Mouse (Mus musculus) midbrain, postnatal 0 days (tissue): ENCODE measurements at regions not wholly inside any gene's neighbourhood (a gene's known extent, or its start where the extent isn't known, plus 50 kb on each side); places are given as distances from the start of the nearest gene placed in this dataset.

Source experiments
- ATAC-seq: fragments of 200-750 bp; cut with Nextera tagmentation; 2 replicates; pipeline ENCODE4 v1.8.0; 2017; ENCODE audit warnings: moderate number of reproducible peaks, mild to moderate bottlenecking, moderate TSS enrichment, moderate library complexity; ENCODE audit not compliant: low FRiP score
- DNase-seq: peaks from one replicate; pipeline ENCODE4 v3.0.0-alpha.2; 2015; ENCODE audit warnings: low spot score
- H3K27ac ChIP-seq: fragments of 300-500 bp; sonication (generic); 2 replicates; pipeline ENCODE4 v1.5.1; 2014; ENCODE audit warnings: low read depth, mild to moderate bottlenecking, low read length, mixed read lengths
- H3K27me3 ChIP-seq: fragments of 300-500 bp; sonication (generic); 2 replicates; pipeline ENCODE4 v1.6.1; 2014; ENCODE audit warnings: low read length, control low read depth, mixed read lengths; ENCODE audit not compliant: insufficient read depth
- H3K36me3 ChIP-seq: fragments of 300-500 bp; sonication (generic); 2 replicates; pipeline ENCODE4 v1.6.1; 2014; ENCODE audit warnings: low read length, control low read depth, mixed read lengths; ENCODE audit not compliant: insufficient read depth
- H3K4me1 ChIP-seq: fragments of 300-500 bp; sonication (generic); 2 replicates; pipeline ENCODE4 v1.6.1; 2014; ENCODE audit warnings: mild to moderate bottlenecking, control low read depth, antibody characterized with exemption, low read length, mixed read lengths; ENCODE audit not compliant: insufficient read depth
- H3K4me2 ChIP-seq: fragments of 300-500 bp; sonication (generic); 2 replicates; pipeline ENCODE4 v1.6.1; 2014; ENCODE audit warnings: low read depth, mild to moderate bottlenecking, low read length, mixed read lengths; ENCODE audit not compliant: poor library complexity, severe bottlenecking
- H3K4me3 ChIP-seq: fragments of 300-500 bp; sonication (generic); 2 replicates; pipeline ENCODE4 v1.5.1; 2014; ENCODE audit warnings: low read depth, mild to moderate bottlenecking, low read length, moderate library complexity
- H3K9ac ChIP-seq: fragments of 300-500 bp; sonication (generic); replicated peaks from 2 replicates; pipeline ENCODE4 v1.6.1; 2014; ENCODE audit warnings: mild to moderate bottlenecking, low read length, moderate library complexity, mixed read lengths; ENCODE audit not compliant: poor library complexity, severe bottlenecking
- H3K9me3 ChIP-seq: fragments of 300-500 bp; sonication (generic); 2 replicates; pipeline ENCODE4 v1.6.1; 2016; ENCODE audit warnings: low read length, control low read depth
- CTCF ChIP-seq: IDR thresholded peaks from 2 replicates; pipeline ENCODE4 v1.5.1; 2016; ENCODE audit warnings: antibody characterized with exemption, mild to moderate bottlenecking
- WGBS: fragments of 180-500 bp; shearing (Covaris S2); extraction: QIAGEN DNeasy Blood & Tissue Kit; methylation state at CpG from one replicate; pipeline ENCODE4 v1.1.7; 2014; 5-methylcytosine and 5-hydroxymethylcytosine counted together

- Histone ChIP-seq H3K9me3 (no peaks in the 10 kb centered on the region), H3K27me3 (no peaks in the 10 kb centered on the region), H3K4me1 (no peaks in the 10 kb centered on the region), H3K9ac (no peak overlapping the region), H3K4me3 (no peak overlapping the region), H3K36me3 (no peaks in the 10 kb centered on the region), H3K27ac (no peak overlapping the region), H3K4me2 (no peak overlapping the region)
- DNase-seq (no peak), ATAC-seq (no peak)
- TF ChIP-seq CTCF = no peak
- WGBS = 70% methylated on average over 2 of the region's 2 CpGs
These were observed 269.0 kb upstream of the 1700003H04Rik start for GRCm38 (mm10) chr3:124849915-124850314.

DNA sequence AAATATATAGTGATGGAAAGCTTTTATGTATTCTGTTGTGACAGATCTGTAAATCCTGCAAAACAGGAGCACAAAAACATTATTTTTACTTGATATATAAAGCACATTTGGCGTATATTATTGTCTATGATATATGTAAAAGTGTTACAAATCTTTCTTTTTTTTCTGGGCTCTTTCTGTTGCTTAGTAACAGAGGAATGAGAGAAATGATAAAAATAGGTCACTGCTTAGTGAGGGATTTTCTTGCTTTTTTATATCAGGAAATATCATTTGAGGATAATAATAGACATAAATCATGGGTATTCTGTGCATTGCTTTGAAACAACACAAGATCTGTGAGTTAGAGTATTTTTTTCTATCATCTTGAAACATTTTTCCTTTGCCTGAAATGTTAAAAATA, 239.7 kb upstream of the 1700003H04Rik start:
- WGBS = 54% methylated on average over 1 of the region's 1 CpGs
- H3K27me3 ChIP-seq = no peaks in the 10 kb centered on the region
- no peak overlapping the region for H3K9ac ChIP-seq
- no peak overlapping the region for H3K4me2 ChIP-seq
- no peak for TF ChIP-seq CTCF
- no peak overlapping the region for H3K27ac ChIP-seq
- ATAC-seq = no peak
- peak; percentile 34 for DNase-seq
- H3K36me3 ChIP-seq = no peaks in the 10 kb centered on the region
- H3K4me3 ChIP-seq = no peak overlapping the region
- no peaks in the 10 kb centered on the region for H3K4me1 ChIP-seq
- H3K9me3 ChIP-seq = no peaks in the 10 kb centered on the region

DNA sequence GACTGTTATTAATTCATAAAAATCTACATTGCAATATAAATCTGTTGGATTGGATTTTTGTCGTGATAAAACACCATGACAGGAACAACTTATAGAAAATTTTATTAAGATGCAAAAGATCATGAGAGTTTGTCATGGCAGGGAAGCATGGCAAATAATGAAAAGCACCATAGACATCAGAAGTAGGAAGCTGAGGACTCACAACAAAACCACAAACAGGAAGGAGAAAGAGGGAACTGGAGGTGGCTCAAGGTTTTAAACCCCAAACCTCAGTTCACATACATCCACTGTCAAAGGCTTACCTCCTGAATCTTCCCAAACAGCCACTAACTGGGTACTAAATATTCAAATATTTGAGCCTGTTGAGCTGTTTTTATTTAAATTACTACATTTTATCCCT, 226.0 kb upstream of the 1700003H04Rik start:
- Histone ChIP-seq H3K9me3 (no peaks in the 10 kb centered on the region), H3K4me1 (no peaks in the 10 kb centered on the region), H3K36me3 (no peaks in the 10 kb centered on the region), H3K4me3 (no peak overlapping the region), H3K27me3 (no peaks in the 10 kb centered on the region), H3K27ac (no peak overlapping the region), H3K4me2 (no peak overlapping the region), H3K9ac (no peak overlapping the region)
- ATAC-seq (no peak), DNase-seq (no peak)
- 84% methylated on average over 1 of the region's 1 CpGs for WGBS
- no peak for TF ChIP-seq CTCF

DNA sequence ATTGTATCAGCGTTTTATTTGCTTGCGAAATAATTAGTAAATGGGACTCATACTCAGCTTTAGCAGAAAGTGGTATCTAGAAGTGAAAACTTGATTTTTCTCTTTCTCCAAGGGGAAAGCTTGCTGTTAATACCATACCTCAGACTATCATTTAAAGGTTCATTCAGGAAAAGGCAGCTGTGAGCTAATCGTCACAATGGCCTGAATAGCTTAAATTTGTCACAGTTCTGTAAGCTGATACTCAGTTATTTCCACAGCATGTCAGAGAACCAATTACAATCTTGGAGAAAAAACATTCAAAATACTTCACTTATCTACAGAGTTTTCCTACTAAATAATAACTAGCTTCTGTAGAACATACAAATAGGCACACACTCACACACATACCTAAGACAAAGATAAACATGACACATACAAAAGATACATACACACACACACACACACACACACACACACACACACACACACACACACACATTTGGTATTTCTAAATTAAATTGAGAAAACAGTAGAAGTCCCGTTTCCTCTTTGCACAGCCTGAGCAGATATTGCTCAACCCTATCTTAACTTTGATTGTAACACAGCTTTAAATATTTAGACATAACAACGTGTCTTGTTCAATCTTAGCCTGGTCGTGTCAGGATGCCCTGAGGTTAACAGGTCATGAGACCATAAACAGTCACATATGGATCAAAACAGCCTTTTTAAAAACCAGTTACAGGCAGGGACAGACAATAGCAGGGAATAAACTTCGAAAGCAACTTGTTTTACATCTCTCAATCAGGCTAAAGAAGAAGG, 208.5 kb upstream of the 1700003H04Rik start:
- no peak overlapping the region for H3K4me3 ChIP-seq
- DNase-seq (no peak), ATAC-seq (no peak)
- no peaks in the 10 kb centered on the region for H3K36me3 ChIP-seq
- no peaks in the 10 kb centered on the region for H3K4me1 ChIP-seq
- 51% methylated on average over 7 of the region's 7 CpGs for WGBS
- H3K27ac ChIP-seq = no peak overlapping the region
- no peaks in the 10 kb centered on the region for H3K27me3 ChIP-seq
- no peak overlapping the region for H3K9ac ChIP-seq
- H3K9me3 ChIP-seq = no peaks in the 10 kb centered on the region
- no peak for TF ChIP-seq CTCF
- no peak overlapping the region for H3K4me2 ChIP-seq

- Histone ChIP-seq H3K4me3 (no peak overlapping the region), H3K4me1 (no peaks in the 10 kb centered on the region), H3K27me3 (no peaks in the 10 kb centered on the region), H3K4me2 (no peak overlapping the region), H3K36me3 (no peaks in the 10 kb centered on the region), H3K9me3 (no peaks in the 10 kb centered on the region), H3K9ac (no peak overlapping the region), H3K27ac (no peak overlapping the region)
- no peak for ATAC-seq
- TF ChIP-seq CTCF = no peak
- WGBS = 72% methylated on average over 1 of the region's 1 CpGs
- no peak for DNase-seq
These were observed 207.3 kb upstream of the 1700003H04Rik start for GRCm38 (mm10) chr3:124788181-124788580.

GRCm38 (mm10) chr3:124770326-124770725, 189.4 kb upstream of the 1700003H04Rik start:
- Histone ChIP-seq H3K4me1 (no peaks in the 10 kb centered on the region), H3K27me3 (no peaks in the 10 kb centered on the region), H3K36me3 (no peaks in the 10 kb centered on the region), H3K27ac (no peak overlapping the region), H3K9me3 (no peaks in the 10 kb centered on the region), H3K4me3 (no peak overlapping the region), H3K4me2 (no peak overlapping the region), H3K9ac (no peak overlapping the region)
- no peak for TF ChIP-seq CTCF
- DNase-seq = peak; percentile 30
- 85% methylated on average over 1 of the region's 1 CpGs for WGBS
- no peak for ATAC-seq
